Mouse (Mus musculus) heart, embryonic 14.5 days (tissue): ENCODE data around the gene Lgals7. TPM values are rescaled to one million over a fixed set of nuclear protein-coding genes. Genes with fewer than 3 reads are reported as not detected.

Experiments
- ATAC-seq: fragments of 200-750 bp; cut with Nextera tagmentation; 2 replicates; pipeline ENCODE4 v1.8.0; 2017; ENCODE audit warnings: low read depth, moderate TSS enrichment; ENCODE audit not compliant: insufficient number of reproducible peaks, insufficient read depth, low FRiP score
- H3K27ac ChIP-seq, 2 experiments: fragments of 200-500 bp in 1 of 2; fragments of 300-500 bp in 1 of 2; sonication (generic) in 1 of 2; replicated peaks in 1 of 2; 2 replicates each; pipeline ENCODE4 v1.5.1; 2012 to 2014; ENCODE audit warnings: low read depth in 2 of 2, low read length in 2 of 2, control low read depth in 1 of 2, mild to moderate bottlenecking in 1 of 2, mixed read lengths in 1 of 2; ENCODE audit not compliant: control insufficient read depth in 1 of 2, insufficient read depth in 1 of 2
- H3K27me3 ChIP-seq: fragments of 300-500 bp; sonication (generic); 2 replicates; pipeline ENCODE4 v1.6.1; 2014; ENCODE audit warnings: mild to moderate bottlenecking, low read length, control low read depth; ENCODE audit not compliant: control insufficient read depth, insufficient read depth
- H3K36me3 ChIP-seq: fragments of 300-500 bp; sonication (generic); 2 replicates; pipeline ENCODE4 v1.6.1; 2014; ENCODE audit warnings: mild to moderate bottlenecking, control low read depth, low read length, mixed read lengths; ENCODE audit not compliant: control insufficient read depth, insufficient read depth
- H3K4me1 ChIP-seq, 2 experiments: fragments of 200-500 bp in 1 of 2; fragments of 300-500 bp in 1 of 2; sonication (generic) in 1 of 2; 2 replicates each; pipeline ENCODE4 v1.6.1; 2012 to 2014; ENCODE audit warnings: low read length in 2 of 2, control low read depth in 1 of 2, mixed read lengths in 1 of 2; ENCODE audit not compliant: control insufficient read depth in 2 of 2, insufficient read depth in 2 of 2
- H3K4me2 ChIP-seq: fragments of 300-500 bp; sonication (generic); 2 replicates; pipeline ENCODE4 v1.6.1; 2014; ENCODE audit warnings: mild to moderate bottlenecking, low read length
- H3K4me3 ChIP-seq, 2 experiments: fragments of 200-500 bp in 1 of 2; fragments of 300-500 bp in 1 of 2; sonication (generic) in 1 of 2; 2 replicates each; pipeline ENCODE4 v1.5.1; 2012 to 2014; ENCODE audit warnings: low read length in 2 of 2, mild to moderate bottlenecking in 2 of 2, control low read depth in 1 of 2, low read depth in 1 of 2, moderate library complexity in 1 of 2; ENCODE audit not compliant: control insufficient read depth in 1 of 2, insufficient read depth in 1 of 2
- H3K9ac ChIP-seq: fragments of 300-500 bp; sonication (generic); 2 replicates; pipeline ENCODE4 v1.6.1; 2014; ENCODE audit warnings: mild to moderate bottlenecking, low read length
- H3K9me3 ChIP-seq: fragments of 300-500 bp; sonication (generic); 2 replicates; pipeline ENCODE4 v1.6.1; 2016; ENCODE audit warnings: low read length, control low read depth; ENCODE audit not compliant: control insufficient read depth
- WGBS: fragments of 180-500 bp; shearing (Covaris S2); extraction: QIAGEN DNeasy Blood & Tissue Kit; methylation state at CpG from one replicate; pipeline ENCODE4 v1.1.7; 2014; 5-methylcytosine and 5-hydroxymethylcytosine counted together
- polyA plus RNA-seq: library from polyadenylated mRNA; unstranded; fragments of >200 nt; fragmentation: Nextera tagmentation; extraction: Ambion mirVana; gene quantifications from 2 replicates; pipeline ENCODE4 v1.2.1, GENCODE M21; 2014

Lgals7 gene
- polyA plus RNA-seq, 1 experiment from 2014 or later, result 2.6 TPM

- 42% methylated on average over 2 of the region's 2 CpGs for WGBS
- no peak overlapping the region for H3K9ac ChIP-seq
- H3K4me1 ChIP-seq, result peaks cover 22 to 47% of the 10 kb centered on the region in 2 experiments
- ATAC-seq, result no peak
- H3K4me3 ChIP-seq, result no peak overlapping the region
- H3K4me2 ChIP-seq, result no peak overlapping the region
- H3K9me3 ChIP-seq, result no peaks in the 10 kb centered on the region
- H3K36me3 ChIP-seq, result peaks cover 54% of the 10 kb centered on the region
- H3K27ac ChIP-seq, result peak overlapping the region in 1 of 2 experiments; percentile 93; a peak in 2 of 4 replicates
- H3K27me3 ChIP-seq, result no peaks in the 10 kb centered on the region
These were observed 39.7 kb upstream of the Lgals7 start for GRCm38 (mm10) chr7:28823932-28824331.

GRCm38 (mm10) chr7:28824941-28825685 lies 38.5 kb upstream of the Lgals7 start, which contains the start of gene Ech1:
Ech1 (plus strand) TSS chr7:28825217.
- H3K36me3 ChIP-seq, result peaks cover 49% of the 10 kb centered on the region
- ATAC-seq, result peak; percentile 66
- 3% methylated on average over 33 of the region's 33 CpGs for WGBS
- peaks cover 19 to 36% of the 10 kb centered on the region in 2 experiments for H3K4me1 ChIP-seq
- no peaks in the 10 kb centered on the region for H3K27me3 ChIP-seq
- H3K4me2 ChIP-seq, result peak within 1 kb of the TSS; percentile 71
- H3K4me3 ChIP-seq, result peak within 1 kb of the TSS; percentile 50 to 68
- H3K9me3 ChIP-seq, result no peaks in the 10 kb centered on the region
- H3K27ac ChIP-seq, result peak within 1 kb of the TSS; percentile 93
- peak within 1 kb of the TSS; percentile 79 for H3K9ac ChIP-seq

- peak overlapping the region; percentile 71 for H3K4me2 ChIP-seq
- H3K36me3 ChIP-seq, result peaks cover 49% of the 10 kb centered on the region
- H3K9me3 ChIP-seq, result no peaks in the 10 kb centered on the region
- H3K27ac ChIP-seq, result peak overlapping the region; percentile 93
- no peak for ATAC-seq
- WGBS, result 28% methylated on average over 11 of the region's 11 CpGs
- peak overlapping the region; percentile 79 for H3K9ac ChIP-seq
- peak overlapping the region; percentile 50 to 68 for H3K4me3 ChIP-seq
- no peaks in the 10 kb centered on the region for H3K27me3 ChIP-seq
- H3K4me1 ChIP-seq, result peaks cover 19 to 33% of the 10 kb centered on the region in 2 experiments
These were observed 37.8 kb upstream of the Lgals7 start for GRCm38 (mm10) chr7:28825686-28826401.

GRCm38 (mm10) chr7:28826402-28826772 lies 37.3 kb upstream of the Lgals7 start:
- no peak for ATAC-seq
- Histone ChIP-seq H3K27me3 (no peaks in the 10 kb centered on the region), H3K4me3 (peak overlapping the region in 1 of 2 experiments; percentile 50; a peak in 2 of 4 replicates), H3K36me3 (peaks cover 49% of the 10 kb centered on the region), H3K4me1 (peaks cover 21 to 33% of the 10 kb centered on the region in 2 experiments), H3K4me2 (peak overlapping the region; percentile 71), H3K9me3 (no peaks in the 10 kb centered on the region), H3K27ac (peak overlapping the region; percentile 30 to 93; a peak in 2 of 4 replicates), H3K9ac (peak overlapping the region; percentile 79)
- WGBS, result 89% methylated on average over 7 of the region's 7 CpGs

GRCm38 (mm10) chr7:28827338-28827737 lies 36.3 kb upstream of the Lgals7 start:
- H3K27ac ChIP-seq, result no peak overlapping the region
- no peak for ATAC-seq
- WGBS, result 42% methylated on average over 3 of the region's 3 CpGs

GRCm38 (mm10) chr7:28829821-28830220 lies 33.8 kb upstream of the Lgals7 start:
- Histone ChIP-seq H3K9me3 (no peaks in the 10 kb centered on the region), H3K36me3 (peaks cover 42% of the 10 kb centered on the region), H3K4me1 (peaks cover 17 to 28% of the 10 kb centered on the region in 2 experiments), H3K27me3 (no peaks in the 10 kb centered on the region), H3K4me2 (no peak overlapping the region), H3K4me3 (no peak overlapping the region), H3K27ac (no peak overlapping the region), H3K9ac (no peak overlapping the region)
- no peak for ATAC-seq
- 92% methylated on average over 8 of the region's 8 CpGs for WGBS

More at GRCm38 (mm10) chr7:28827338-28827737, 36.3 kb upstream of the Lgals7 start:
- peaks cover 23 to 32% of the 10 kb centered on the region in 2 experiments for H3K4me1 ChIP-seq
- no peak overlapping the region for H3K4me3 ChIP-seq
- no peak overlapping the region for H3K4me2 ChIP-seq
- H3K9me3 ChIP-seq, result no peaks in the 10 kb centered on the region
- H3K9ac ChIP-seq, result no peak overlapping the region
- peaks cover 49% of the 10 kb centered on the region for H3K36me3 ChIP-seq
- H3K27me3 ChIP-seq, result no peaks in the 10 kb centered on the region

GRCm38 (mm10) chr7:28830981-28831380 lies 32.7 kb upstream of the Lgals7 start:
- Histone ChIP-seq H3K27me3 (no peaks in the 10 kb centered on the region), H3K36me3 (peaks cover 42% of the 10 kb centered on the region), H3K27ac (no peak overlapping the region), H3K4me2 (no peak overlapping the region), H3K4me1 (peaks cover 12 to 22% of the 10 kb centered on the region in 2 experiments), H3K9me3 (no peaks in the 10 kb centered on the region), H3K4me3 (no peak overlapping the region), H3K9ac (no peak overlapping the region)
- no peak for ATAC-seq
- WGBS, result 51% methylated on average over 5 of the region's 5 CpGs
